Mouse (Mus musculus) urinary bladder, postnatal 36 days (tissue): ENCODE measurements at regions not wholly inside any gene's neighbourhood (a gene's known extent, or its start where the extent isn't known, plus 50 kb on each side); places are given as distances from the start of the nearest gene placed in this dataset.

Source experiments
- DNase-seq, 2 experiments: peaks; one replicate each; pipeline ENCODE4 v3.0.0; 2022; ENCODE audit warnings: low spot score in 2 of 2, mixed read lengths in 1 of 2

DNA sequence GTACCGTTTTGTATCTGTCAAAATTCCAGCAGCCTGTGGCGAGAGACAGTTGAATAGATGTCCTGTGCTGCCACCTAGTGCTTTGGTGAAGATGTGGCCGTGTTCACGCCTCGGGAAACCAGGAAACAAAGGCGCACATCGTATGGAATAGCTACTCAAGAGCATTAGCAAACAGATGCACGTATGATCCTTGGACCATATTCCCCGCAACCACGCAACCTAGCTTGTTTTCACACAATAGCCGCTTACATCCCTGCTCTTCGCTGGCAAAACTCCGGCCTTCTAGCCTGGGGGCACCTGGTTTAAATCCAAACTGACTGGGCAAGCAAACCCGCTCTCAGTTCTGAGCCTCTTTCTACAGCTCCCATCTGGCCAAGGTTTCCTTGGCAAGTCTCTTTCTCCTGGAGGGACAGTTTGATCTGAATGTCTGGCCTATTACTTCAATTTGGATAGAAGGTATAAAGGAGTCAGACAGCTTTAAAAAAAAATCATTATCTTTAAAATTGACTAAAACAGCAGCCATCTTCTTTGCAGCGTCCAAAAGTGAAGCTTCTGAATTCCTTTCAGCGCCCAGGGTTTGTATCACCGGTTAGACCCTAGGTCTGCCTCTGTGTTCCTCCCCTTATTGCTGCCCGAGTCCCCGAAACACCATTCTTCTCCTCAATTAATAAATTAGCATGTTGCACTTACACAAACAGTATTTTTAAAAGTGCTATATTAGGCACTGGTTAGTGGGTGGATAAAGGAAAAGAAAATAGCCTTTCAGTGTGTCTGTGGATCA, 295.0 kb upstream of the Prkd1 start:
- DNase-seq = peak; percentile 11 to 26

DNA sequence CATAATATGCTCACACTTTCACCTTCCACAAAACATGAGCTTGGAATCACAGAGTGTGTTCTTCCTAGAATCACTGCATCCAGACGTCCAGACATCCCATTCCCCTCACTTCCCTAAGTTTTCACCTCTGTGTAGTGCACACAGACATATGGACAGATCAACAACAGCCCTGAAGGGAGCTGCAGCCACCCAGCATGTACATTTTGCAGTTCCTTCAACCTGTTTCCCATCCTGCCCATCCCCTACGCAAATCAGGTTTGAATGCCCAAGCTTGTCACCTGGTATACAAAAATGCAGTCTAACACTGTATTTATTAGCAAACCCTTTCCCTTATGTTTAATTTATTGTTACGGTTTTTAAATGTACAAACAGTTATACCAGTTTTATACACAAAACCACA, 294.4 kb upstream of the Prkd1 start:
- DNase-seq = no peak

DNA sequence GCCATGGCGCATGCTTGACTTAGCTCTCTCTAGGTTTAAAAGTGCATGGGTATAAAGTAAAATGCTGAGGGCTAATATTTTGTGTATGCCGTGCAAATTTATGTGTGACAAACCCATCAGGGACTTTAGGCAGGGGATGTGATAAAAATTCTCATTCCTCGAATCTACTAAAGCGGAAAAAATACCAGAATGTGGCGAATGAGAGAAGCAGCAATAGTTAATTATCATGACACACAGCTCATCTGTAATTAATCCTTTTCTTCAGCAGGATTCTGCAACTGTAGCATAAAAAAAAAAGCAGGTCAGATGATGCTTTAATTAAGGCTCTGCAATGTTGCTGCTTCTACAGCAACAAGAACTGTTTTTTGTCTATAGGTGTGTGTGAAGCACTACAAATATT, 286.6 kb upstream of the Prkd1 start:
- no peak for DNase-seq

DNA sequence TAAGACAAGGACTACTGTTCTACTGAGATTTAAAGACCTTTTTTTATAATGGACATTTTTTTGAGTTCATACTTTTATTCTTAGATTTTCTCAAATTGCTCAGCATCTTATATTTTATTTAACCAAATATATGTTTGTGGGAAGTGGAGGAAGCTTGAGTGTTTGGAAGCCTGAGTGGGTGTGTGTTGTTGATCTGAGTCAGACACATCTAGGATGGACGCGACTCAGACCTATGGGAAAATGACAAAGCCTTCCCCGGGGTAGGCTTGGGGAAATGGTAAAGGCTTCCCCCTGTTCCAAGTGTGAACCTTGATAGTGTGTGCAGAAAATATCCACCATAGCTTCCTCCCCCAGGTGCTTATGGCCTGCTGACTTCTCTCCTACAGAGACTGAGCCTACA, 283.6 kb upstream of the Prkd1 start:
- DNase-seq = no peak

DNA sequence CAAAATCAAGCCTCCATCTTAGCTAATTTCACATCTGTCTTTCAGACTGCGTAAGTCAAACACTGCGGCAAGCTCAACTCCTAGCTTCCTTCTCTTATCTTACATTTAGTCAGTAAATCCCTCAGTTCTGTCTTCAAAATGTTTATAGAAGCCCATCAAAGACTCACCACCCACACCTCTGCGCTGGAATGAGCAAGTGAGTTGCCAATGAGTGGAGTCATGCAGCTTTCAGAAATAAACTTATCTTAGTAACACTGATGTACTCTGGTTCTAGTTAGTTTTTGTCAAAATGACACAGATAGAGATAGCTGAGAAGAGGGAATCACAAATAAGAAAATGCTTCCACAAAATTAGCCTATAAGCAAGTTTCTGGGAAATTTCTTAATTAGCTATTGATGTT, 280.7 kb upstream of the Prkd1 start:
- DNase-seq = no peak

DNA sequence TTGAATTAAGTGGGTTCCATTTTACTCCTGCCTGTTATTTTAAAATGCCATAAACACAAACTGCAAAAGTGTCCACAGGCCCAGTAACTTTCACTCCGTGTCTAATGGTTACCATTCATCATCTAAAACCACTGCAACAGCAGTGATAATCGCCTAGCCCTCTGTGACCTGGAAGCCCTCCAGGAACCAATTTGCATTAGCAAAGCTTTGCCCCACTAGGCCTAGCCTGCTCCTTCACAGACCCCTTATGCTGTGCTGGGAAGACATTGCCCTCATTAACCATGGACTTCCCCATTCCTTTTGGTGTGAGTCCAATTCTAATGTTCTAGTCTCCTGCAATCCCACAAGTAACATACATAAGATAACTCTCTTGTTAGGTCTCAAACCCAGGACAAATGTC, 277.3 kb upstream of the Prkd1 start:
- DNase-seq = no peak

DNA sequence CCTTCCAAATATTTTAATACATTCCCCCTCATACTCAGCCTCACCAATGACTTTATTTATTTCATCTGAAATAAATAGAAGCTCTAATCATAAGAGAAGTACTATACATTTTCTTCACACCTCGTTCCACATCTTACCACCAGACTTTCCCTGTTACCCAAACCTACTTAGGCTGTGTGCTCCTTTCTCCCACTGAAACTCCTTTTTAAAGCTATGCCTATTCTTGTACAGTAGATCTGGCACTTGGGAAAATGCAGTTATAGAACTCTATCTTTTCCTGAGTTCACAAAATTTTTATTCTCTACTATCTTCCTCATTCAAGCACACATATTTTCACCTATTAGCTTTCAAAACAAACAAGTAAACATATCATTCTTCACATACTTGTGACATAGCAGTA, 272.8 kb upstream of the Prkd1 start:
- no peak for DNase-seq

DNA sequence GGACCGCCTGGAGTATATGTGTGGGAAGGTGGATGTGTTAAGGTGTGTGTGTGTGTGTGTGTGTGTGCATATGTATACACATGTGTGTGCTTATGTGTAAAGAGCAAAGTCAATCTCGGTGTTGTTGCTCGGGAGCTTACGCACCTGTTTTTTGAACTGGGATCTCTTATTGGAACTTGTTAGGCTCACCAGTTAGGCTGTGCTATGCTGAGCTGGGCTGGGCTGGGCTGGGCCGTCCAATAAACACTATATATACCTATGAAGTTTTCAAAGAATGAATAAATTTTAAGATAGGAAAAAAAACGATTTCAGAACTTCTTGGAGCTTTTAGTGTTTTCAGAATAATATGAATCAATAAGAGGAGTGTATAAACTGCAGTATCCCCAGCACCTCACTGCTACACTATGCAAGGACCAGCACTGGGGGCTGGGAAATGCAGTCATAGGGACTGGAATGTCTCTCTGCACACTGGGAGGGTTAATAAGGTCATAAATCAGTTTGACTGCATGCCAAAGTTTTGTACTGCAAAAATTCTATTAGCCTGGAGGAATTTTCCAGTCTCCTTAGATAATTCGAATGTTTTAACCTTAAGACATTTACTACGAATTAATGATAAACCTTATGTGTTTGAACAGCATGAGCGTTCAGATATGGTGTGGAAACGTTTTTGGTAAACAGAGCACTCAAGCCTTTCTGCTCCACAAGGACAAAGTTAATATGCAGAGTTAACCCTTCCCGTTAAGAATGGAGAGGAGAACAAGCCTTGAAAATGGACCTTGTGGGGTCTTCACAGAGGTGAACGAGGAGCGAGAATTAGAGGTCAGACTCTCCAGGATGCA, 250.9 kb upstream of the Prkd1 start:
- DNase-seq = no peak

DNA sequence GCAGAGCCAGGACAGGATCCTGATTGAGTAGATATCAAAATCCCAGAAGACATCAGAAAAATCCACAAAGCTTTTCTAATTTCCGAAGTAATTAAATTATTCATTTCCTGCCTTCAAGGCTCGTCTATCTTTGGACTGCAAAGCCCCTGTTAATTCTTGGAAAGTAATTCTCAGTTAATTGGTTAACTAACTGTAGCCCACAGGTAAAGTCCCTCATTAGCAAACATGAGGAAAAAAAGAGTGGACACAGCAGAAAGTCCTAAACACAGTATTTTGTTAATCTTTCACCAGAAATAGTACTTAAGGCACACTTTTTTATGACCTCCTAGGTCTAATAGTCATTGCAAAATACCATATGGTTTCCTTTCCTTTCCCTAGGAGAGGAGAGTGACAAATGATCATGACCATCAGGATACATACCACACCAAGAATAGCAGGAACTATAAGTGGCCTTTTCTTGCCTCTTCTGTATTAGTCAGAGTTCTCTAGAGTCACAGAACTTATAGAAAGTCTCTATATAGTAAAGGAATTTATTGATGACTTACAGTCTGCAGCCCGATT, 248.8 kb upstream of the Prkd1 start:
- no peak for DNase-seq

DNA sequence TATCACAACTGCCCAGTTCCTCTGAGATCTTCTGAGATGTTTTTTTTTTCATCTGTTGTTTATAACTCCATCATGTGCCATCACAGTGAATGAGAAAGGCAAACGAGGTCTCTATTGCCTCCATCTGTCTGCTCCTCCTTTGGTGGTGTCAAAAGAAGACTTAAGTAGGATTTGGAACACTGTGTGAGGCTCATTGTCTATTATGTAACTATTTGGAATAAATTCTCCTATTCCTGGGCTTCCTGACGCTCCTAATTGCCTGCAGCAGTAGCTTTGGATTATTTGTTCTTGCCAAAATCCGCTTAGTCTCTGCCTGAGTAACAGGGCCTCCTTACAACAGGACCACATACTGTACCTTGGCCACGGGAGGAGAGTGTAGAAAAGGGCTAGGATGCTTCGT, 244.7 kb upstream of the Prkd1 start:
- DNase-seq = no peak

DNA sequence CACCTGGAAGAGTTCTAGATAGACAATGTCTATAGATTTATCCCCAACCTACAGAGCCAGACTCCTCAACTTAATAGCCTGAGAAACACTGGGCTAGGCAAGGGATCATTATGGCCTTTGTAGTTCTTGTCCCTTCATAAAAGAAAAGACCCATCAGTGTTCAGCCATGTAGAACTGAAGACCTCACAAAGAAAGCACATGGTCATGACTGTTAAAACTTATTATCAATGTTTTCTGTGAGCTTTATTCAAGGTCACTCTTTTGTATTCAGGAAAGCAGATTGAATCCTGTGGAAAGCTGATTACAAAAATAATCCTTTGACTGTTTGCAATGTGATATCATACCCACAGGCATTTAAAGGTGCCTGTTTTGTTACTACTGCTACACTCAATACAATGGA, 226.9 kb upstream of the Prkd1 start:
- DNase-seq = no peak

DNA sequence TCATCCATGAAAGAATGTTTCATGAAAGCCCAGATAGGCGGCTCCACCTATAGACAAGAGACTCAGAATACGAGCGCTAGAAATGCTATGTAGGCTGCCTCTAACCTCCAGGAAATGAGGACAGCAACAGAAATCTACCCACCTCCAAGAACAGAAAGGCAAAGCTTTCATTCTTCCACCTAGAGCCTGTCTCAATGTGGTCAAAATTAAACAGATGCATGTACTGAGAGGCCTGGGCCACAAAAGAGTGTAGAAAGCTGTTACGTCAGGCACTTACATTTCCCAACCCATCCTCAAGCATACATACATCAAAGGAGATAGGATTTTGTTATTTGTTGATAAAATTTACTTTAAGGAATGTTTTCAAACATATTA, 225.1 kb upstream of the Prkd1 start:
- no peak for DNase-seq

DNA sequence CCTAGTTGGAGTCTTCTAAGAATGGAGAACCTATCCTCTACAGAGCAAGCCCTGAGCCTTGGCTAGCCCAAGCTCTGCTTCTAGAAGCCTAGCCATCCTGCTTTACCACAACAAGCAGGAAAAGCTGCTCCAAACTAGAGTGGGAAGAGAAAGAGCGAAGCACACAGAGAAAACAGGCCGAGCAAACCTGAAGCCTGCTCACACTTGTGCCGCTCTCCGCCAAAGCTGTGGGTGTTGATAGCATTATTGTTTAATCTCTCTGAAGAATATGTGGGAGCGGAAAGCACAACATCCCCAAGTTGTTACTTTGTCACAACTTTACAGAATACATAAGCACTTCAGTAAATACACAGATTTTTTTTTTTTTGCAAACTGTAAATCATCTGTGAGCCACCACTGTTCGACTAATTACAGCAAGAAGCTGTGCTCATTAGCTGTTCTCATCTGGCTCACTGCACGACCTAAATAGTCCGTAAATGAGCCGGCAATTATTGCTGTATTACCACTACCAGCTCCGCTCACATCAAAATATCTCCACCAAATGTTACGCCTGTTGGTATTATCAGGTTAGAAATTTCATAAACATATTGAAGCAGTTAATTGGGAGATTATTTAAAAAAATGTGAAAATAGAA, 224.6 kb upstream of the Prkd1 start:
- DNase-seq = no peak

DNA sequence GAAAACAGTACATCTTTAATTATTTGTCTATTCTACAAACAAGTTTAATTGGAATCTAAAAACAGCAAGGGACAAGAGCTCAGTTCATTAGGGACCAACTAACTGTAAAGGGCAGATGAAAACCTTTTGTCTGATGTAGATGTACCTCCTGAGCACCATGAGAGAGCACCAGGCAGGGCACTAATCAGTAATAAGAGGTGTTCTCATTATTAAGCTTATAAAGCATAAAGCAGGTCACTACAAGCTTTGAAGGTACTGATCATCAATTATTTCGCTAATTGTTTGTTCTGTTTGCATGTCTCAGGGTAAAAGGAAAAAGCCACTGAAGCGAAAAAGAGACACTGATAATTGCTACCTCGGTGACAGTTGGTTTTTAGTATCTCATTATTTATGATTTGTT, 202.7 kb upstream of the Prkd1 start:
- DNase-seq = no peak

DNA sequence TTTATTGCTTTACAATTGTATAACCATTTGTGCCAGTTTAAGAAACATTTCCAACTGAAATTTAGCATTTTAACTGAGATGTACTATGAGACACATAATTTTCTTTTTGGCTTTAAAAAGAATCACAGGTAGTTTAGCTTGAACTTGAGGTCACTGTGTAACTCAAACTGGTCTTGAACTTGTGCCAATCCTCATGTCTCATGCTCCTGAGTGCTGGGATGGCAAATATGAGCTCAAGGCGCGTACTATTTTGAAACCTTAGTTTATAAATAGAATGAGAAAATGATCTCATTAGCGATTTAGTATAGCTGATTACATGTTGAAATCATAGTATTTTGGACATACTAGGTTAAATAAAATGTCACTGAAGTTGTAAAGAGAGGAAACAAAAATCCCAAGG, 199.1 kb upstream of the Prkd1 start:
- no peak for DNase-seq

DNA sequence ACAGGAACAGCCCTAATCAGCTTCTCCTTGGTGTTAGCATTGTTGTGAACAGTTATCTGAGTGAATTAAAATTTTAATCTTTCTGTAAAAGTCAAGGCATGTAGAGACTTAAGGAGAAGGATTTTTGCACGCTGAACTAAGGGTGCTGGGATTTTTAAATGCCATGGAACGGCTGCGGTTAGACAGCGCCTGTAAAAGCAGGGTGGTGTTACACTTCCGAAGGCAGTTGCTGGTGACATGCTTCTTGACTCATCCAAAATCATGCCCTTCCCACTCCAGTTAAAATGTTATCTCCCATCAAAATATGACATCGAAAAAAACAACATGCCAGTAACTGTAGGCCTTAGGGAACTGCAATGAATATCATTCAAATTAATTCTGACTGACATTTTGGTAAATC, 193.8 kb upstream of the Prkd1 start:
- no peak for DNase-seq

DNA sequence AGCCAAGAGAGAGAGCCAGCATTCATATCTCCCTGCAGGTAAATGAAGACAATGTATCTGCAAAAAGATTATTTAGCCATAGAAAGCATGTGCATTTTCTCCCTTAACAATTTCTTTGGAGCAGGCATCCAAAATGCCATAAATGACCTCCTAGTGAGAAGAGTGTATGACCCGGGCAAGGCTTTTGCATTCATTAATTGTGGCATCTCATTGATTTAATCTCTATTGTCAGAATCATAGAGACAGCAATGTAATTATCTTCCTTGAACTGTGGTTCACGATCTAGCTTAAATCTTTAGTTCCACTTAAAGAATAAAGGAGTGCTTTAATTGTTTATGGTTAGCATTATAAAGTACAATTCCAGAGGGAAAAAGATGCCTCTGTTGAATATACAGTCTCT, 190.5 kb upstream of the Prkd1 start:
- no peak for DNase-seq

DNA sequence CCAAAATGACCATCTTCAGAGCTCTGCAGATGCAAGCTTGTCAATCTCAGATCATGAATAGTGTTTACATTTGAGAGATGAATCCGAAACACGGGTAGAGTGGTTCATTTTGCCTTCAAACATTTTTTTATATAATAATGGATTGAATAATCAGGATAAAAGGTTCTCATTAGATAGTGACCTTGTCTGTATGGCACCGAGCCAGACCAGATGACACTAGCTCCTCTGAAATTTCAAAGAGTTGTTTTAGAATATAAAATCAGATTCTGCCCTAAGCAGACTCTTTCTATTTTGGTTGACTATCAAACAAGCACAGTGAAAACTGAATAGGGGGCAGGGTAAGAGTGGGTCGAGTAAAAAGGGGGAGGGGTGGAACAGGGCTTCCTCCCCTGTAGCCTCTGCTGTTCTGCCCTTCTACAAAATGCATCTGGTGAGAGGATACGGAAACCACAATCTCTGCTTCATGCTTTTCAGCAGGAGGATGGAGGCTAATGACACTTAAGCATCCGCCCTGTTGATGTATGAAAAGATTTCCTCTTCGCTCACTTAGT, 159.9 kb upstream of the Prkd1 start:
- no peak for DNase-seq

DNA sequence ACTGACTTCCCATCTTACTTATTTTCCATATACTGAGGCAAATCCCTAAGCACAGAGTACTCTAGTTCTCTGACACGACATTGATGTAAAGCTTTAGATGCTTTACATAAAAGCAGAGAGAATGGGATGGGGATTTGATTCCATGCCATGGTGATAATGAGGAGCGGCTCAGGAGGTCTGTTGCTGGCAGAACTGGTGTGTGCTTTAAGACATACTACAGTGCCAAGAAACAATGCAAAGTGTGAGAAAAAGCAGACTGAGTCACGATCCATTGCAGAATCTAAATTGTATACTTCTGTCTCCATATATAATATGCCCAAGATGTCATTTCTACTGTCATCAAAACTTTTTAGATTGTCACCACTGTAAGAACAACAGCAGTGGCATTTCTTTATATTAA, 155.5 kb upstream of the Prkd1 start:
- DNase-seq = no peak

DNA sequence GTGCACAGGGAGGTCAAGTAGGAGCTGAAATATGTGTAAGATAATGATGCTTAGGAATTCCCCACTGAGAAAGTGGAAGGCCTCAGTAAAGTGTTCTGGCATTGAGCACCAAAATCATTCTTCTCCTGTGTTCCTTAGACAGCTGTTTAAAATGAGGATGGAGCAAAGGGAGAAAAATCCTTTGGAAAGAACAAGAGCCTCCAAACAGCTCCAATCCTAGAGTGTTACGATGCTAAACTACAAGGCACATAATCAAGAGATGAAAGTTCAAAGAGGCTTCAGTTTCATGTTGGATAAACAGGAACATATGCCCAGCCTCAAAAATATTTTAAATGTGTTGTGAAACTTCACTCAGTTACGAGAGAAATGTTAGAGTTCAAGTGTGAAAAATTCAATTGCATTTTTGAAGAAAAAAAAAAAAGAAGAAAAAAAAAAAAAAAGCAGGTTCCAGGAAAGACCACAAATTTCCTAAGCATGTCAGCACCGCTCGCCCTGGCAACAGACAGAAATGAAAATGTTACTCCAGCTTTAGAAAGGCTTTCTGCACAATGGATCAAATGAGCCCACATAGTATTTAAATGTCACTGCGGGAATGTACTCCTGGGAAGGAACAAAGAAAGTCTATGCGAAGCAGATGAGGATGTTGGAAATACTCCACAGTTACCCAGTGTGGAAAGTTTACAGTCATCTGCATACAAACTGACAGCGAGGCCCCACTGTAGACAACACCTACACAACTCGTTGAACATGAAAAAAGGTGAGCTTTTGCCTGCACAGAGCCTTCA, 116.5 kb upstream of the Prkd1 start:
- DNase-seq = no peak

DNA sequence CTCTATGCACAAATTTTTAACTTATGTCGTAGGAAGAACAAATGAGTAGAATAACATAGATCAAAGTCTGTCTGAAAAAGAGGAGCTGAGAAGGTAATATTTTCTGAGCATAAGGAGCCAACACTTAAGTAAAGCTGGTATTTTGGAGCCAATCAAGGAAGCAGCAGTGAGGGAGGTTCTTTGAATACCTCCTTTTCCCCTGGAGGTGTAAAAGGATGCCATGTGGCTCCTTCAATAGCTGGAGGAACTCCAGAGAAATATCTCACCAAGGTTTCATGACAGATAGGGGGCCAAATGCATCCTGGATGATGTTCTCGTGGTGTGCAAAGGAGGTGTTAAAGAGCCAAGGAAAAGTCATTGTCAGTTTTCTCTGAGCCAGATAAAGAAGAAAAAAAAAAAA, 115.6 kb upstream of the Prkd1 start:
- DNase-seq = no peak

DNA sequence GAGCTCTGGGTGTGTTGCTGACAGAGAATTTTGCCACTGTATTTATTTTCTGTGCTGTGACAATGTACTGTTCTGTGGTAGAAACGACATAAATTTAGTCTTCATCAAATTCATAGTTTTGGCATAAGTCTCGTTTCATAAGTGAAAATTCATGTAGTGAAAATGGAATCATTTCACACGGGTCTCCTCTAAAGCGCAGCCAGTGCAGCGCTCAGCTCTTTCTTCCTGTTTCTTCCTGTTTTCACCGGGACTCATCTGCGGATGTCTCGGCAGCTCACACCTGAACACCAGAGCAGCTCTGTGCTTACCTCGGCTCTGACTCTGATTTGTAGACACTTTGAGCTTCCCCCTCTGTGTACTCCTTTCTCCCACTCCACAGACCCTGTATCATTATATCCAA, 85.2 kb upstream of the Prkd1 start:
- no peak for DNase-seq
